Mouse (Mus musculus): ENCODE measurements around the gene Phgdh. TPM values are rescaled to one million over a fixed set of nuclear protein-coding genes. Genes with fewer than 3 reads are reported as not detected.

Phgdh gene
- polyA plus RNA-seq (2014; fragmentation: Illumina TruSeq; extraction: RNeasy Lipid Tissue Mini Kit (QIAGEN cat#74804); ENCODE audit: low replicate concordance), result not detected

GRCm38 (mm10) chr3:98339706-98340109 lies at the start of gene Phgdh:
TSS of gene Phgdh (minus strand) at chr3:98339990.

DNA sequence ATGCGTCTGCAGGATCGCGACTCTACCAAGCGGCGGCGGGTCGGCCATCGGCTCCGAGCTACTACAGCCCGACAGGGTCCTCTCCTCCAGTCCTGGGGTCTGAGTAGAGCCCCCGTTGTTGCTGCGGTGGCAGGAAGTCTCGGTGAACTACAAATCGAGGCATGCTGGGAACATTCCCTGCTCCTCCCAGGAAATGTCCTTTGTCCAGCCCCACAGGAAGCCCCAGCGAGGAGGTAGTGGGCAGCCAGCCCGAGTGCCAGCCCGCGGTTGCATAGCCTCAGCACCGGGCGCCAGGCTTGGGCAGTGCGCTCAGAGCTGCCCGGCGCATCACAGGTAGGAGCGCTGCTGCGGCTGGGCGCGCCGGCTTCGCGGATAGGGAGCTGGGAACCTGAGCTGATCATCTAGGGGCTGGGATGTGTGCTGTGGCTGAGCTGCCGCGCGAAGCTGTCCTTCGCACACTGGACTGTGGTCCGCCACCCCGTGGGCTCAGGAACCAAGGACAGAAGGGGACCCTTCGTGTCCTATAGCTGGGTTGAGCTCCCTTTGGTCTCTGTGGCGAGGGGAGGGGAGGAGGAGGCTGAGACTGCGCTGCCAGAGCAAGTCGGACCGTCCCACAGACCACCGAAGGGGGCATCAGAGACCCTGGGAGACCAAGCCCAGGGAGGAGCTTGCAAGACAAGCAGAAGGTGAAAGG lies 42.6 kb upstream of the Phgdh start, which contains the start of gene Zfp697:
TSS of gene Zfp697 (plus strand) at position 216 of the 694 bp plus-strand sequence.

GRCm38 (mm10) chr3:98280204-98280932 lies 59.4 kb downstream of the Phgdh start, which contains the start of gene Hmgcs2:
TSS of gene Hmgcs2 (plus strand) at chr3:98280435.

Other genes starting within 250 kb of the Phgdh start
- not detected for gene Adam30, start 179.4 kb downstream of the Phgdh start, polyA plus RNA-seq (2014; fragmentation: Illumina TruSeq; extraction: RNeasy Lipid Tissue Mini Kit (QIAGEN cat#74804); ENCODE audit: low replicate concordance)
- gene Reg4, start 117.8 kb downstream of the Phgdh start, polyA plus RNA-seq (2014; fragmentation: Illumina TruSeq; extraction: RNeasy Lipid Tissue Mini Kit (QIAGEN cat#74804); ENCODE audit: low replicate concordance), result 166 TPM
- gene Hmgcs2, start 59.6 kb downstream of the Phgdh start, polyA plus RNA-seq (2014; fragmentation: Illumina TruSeq; extraction: RNeasy Lipid Tissue Mini Kit (QIAGEN cat#74804); ENCODE audit: low replicate concordance), result 10.5 TPM
- gene Zfp697, start 42.5 kb upstream of the Phgdh start, polyA plus RNA-seq (2014; fragmentation: Illumina TruSeq; extraction: RNeasy Lipid Tissue Mini Kit (QIAGEN cat#74804); ENCODE audit: low replicate concordance), result 1.3 TPM
- not detected for gene Gm4450, start 117.1 kb upstream of the Phgdh start, polyA plus RNA-seq (2014; fragmentation: Illumina TruSeq; extraction: RNeasy Lipid Tissue Mini Kit (QIAGEN cat#74804); ENCODE audit: low replicate concordance)
- gene Hsd3b4, start 170.5 kb upstream of the Phgdh start, polyA plus RNA-seq (2014; fragmentation: Illumina TruSeq; extraction: RNeasy Lipid Tissue Mini Kit (QIAGEN cat#74804); ENCODE audit: low replicate concordance), result not detected
- not detected for gene Gm10681, start 248.8 kb upstream of the Phgdh start, polyA plus RNA-seq (2014; fragmentation: Illumina TruSeq; extraction: RNeasy Lipid Tissue Mini Kit (QIAGEN cat#74804); ENCODE audit: low replicate concordance)

Measured in small intestine, adult 10 weeks (tissue).